Mouse (Mus musculus) MEL (cell line): ENCODE measurements around the gene Crybg3. TPM values are rescaled to one million over a fixed set of nuclear protein-coding genes. Genes with fewer than 3 reads are reported as not detected.

Experiments used
- DNase-seq: peaks from one replicate; pipeline ENCODE4 v3.0.0; 2011; ENCODE audit warnings: low read depth, low spot score
- H3K27ac ChIP-seq: 2 replicates; pipeline ENCODE4 v1.5.1; 2012; ENCODE audit warnings: low read depth, mild to moderate bottlenecking, control low read depth, low read length, moderate library complexity; ENCODE audit not compliant: control insufficient read depth
- H3K27me3 ChIP-seq, 2 experiments: fragments of 150-350 bp in 1 of 2; sonication (generic) in 1 of 2; 2 replicates each; pipeline ENCODE4 v1.6.1; 2012; ENCODE audit warnings: low read length in 2 of 2, mild to moderate bottlenecking in 2 of 2, improper control_type of control experiment in 1 of 2, moderate library complexity in 1 of 2; ENCODE audit not compliant: insufficient read depth in 2 of 2, control insufficient read depth in 1 of 2
- H3K36me3 ChIP-seq, 2 experiments: 2 replicates each; pipeline ENCODE4 v1.6.1; 2012 to 2014; ENCODE audit warnings: low read length in 2 of 2, improper control_type of control experiment in 1 of 2, inconsistent platforms in 1 of 2, mild to moderate bottlenecking in 1 of 2; ENCODE audit not compliant: insufficient read depth in 2 of 2, control insufficient read depth in 1 of 2
- H3K4me1 ChIP-seq, 2 experiments: fragments of 150-350 bp in 1 of 2; sonication (generic) in 1 of 2; 2 replicates each; pipeline ENCODE4 v1.6.1; 2012; ENCODE audit warnings: low read length in 2 of 2, improper control_type of control experiment in 1 of 2, mild to moderate bottlenecking in 1 of 2; ENCODE audit not compliant: insufficient read depth in 2 of 2, control insufficient read depth in 1 of 2
- H3K4me3 ChIP-seq, 2 experiments: fragments of 150-350 bp in 1 of 2; sonication (generic) in 1 of 2; 2 replicates each; pipeline ENCODE4 v1.5.1; 2012; ENCODE audit warnings: low read depth in 2 of 2, low read length in 2 of 2, mild to moderate bottlenecking in 2 of 2, moderate library complexity in 2 of 2, control low read depth in 1 of 2, improper control_type of control experiment in 1 of 2; ENCODE audit not compliant: control insufficient read depth in 1 of 2, insufficient read depth in 1 of 2
- H3K79me2 ChIP-seq: 2 replicates; pipeline ENCODE4 v1.6.1; 2012; ENCODE audit warnings: mild to moderate bottlenecking, low read length, moderate library complexity; ENCODE audit not compliant: control insufficient read depth, poor library complexity, insufficient read depth
- H3K9ac ChIP-seq: 2 replicates; pipeline ENCODE4 v1.6.1; 2012; ENCODE audit warnings: low read depth, mild to moderate bottlenecking, control low read depth, low read length, moderate library complexity; ENCODE audit not compliant: control insufficient read depth, poor library complexity, severe bottlenecking
- H3K9me3 ChIP-seq: fragments of 150-350 bp; sonication (generic); replicated peaks from 2 replicates; pipeline ENCODE4 v1.6.1; 2012; ENCODE audit warnings: mild to moderate bottlenecking, low read length, improper control_type of control experiment, moderate library complexity; ENCODE audit not compliant: insufficient read depth
- CHD2 ChIP-seq: IDR thresholded peaks from 2 replicates; pipeline ENCODE4 v1.6.1; 2011; ENCODE audit warnings: low read length, improper control_type of control experiment
- GATA1 ChIP-seq: IDR thresholded peaks from 2 replicates; pipeline ENCODE4 v1.6.1; 2011; ENCODE audit warnings: low read depth, low read length, improper control_type of control experiment
- JUND ChIP-seq: IDR thresholded peaks from 2 replicates; pipeline ENCODE4 v1.6.1; 2011; ENCODE audit warnings: low read depth, mild to moderate bottlenecking, improper control_type of control experiment, low read length
- MAZ ChIP-seq: IDR thresholded peaks from 2 replicates; pipeline ENCODE4 v1.6.1; 2012; ENCODE audit warnings: low read depth, mild to moderate bottlenecking, inconsistent platforms, low read length, improper control_type of control experiment
- MEF2A ChIP-seq: IDR thresholded peaks from 2 replicates; pipeline ENCODE4 v1.6.1; 2014; ENCODE audit warnings: low read depth, mild to moderate bottlenecking, inconsistent platforms, low read length, improper control_type of control experiment; ENCODE audit not compliant: poor library complexity, insufficient replicate concordance, severe bottlenecking; ENCODE audit errors: extremely low read depth
- POLR2A ChIP-seq, 2 experiments: IDR thresholded peaks; 2 replicates each; pipeline ENCODE4 v1.6.1; 2011 to 2012; ENCODE audit warnings: low read length in 2 of 2, mild to moderate bottlenecking in 2 of 2, control low read depth in 1 of 2, improper control_type of control experiment in 1 of 2, low read depth in 1 of 2, moderate library complexity in 1 of 2; ENCODE audit not compliant: control insufficient read depth in 1 of 2, insufficient read depth in 1 of 2, poor library complexity in 1 of 2
- POLR2AphosphoS5 ChIP-seq: IDR thresholded peaks from 2 replicates; pipeline ENCODE4 v1.6.1; 2012; ENCODE audit warnings: low read depth, borderline replicate concordance, mild to moderate bottlenecking, inconsistent platforms, low read length, moderate library complexity, mixed read lengths
- RAD21 ChIP-seq: IDR thresholded peaks from 2 replicates; pipeline ENCODE4 v1.6.1; 2011; ENCODE audit warnings: mild to moderate bottlenecking, low read depth, low read length, improper control_type of control experiment
- TBP ChIP-seq: IDR thresholded peaks from 2 replicates; pipeline ENCODE4 v1.8.0; 2011; ENCODE audit warnings: low read depth, low read length, improper control_type of control experiment
- USF1 ChIP-seq: IDR thresholded peaks from 2 replicates; pipeline ENCODE4 v1.6.1; 2014; ENCODE audit warnings: low read depth, mild to moderate bottlenecking, inconsistent platforms, low read length, improper control_type of control experiment, moderate library complexity
- ZC3H11A ChIP-seq: IDR thresholded peaks from 2 replicates; pipeline ENCODE4 v1.6.1; 2012; ENCODE audit warnings: low read depth, mild to moderate bottlenecking, inconsistent platforms, low read length, improper control_type of control experiment
- ZMIZ1 ChIP-seq: IDR thresholded peaks from 2 replicates; pipeline ENCODE4 v1.6.1; 2012; ENCODE audit warnings: low read depth, mild to moderate bottlenecking, inconsistent platforms, low read length, improper control_type of control experiment, moderate library complexity
- polyA plus RNA-seq, 2 experiments: library from polyadenylated mRNA; stranded (reverse) in 1 of 2; unstranded in 1 of 2; fragments of >175 nt in 1 of 2; fragments of >200 nt in 1 of 2; gene quantifications; 2 replicates each; pipeline versions ENCODE4 v1.2.1 to v1.2.4; 2012; ENCODE audit warnings: low replicate concordance in 2 of 2, low read depth in 1 of 2; ENCODE audit not compliant: insufficient read length in 2 of 2, insufficient read depth in 1 of 2, missing spikeins in 1 of 2
- total RNA-seq: library from RNA; depleted of rRNA; stranded (reverse); fragments of 300-350 nt; gene quantifications from 2 replicates; pipeline ENCODE4 v1.2.3, GENCODE M21; 2012

Gene Crybg3
- total and polyA plus RNA-seq, 3 experiments: 0.63 to 0.73 TPM; not detected in 1

DNA sequence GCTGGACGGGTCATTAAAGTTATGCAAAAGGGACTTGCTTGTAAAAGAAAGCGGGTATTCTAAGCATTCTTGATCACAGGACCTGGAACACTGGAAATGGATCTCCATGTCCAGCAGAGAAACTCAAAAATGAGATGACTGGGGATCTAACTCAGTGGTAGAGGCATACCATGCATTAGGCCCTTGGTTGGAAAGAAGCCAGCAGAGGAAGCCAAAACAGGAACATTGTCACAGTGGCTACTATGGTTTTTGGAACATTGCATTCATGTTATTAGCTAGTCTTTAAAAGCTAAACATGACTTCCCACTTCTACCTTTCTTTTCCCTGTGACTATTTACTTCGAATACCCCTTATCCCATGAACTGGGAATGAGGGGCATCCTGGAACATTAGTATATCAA lies 101.6 kb downstream of the Crybg3 start:
- peak; percentile 55 for DNase-seq
- no peaks in the 10 kb centered on the region for H3K79me2 ChIP-seq
- no peaks in the 10 kb centered on the region for H3K9me3 ChIP-seq
- H3K27ac ChIP-seq: no peak overlapping the region
- no peaks in the 10 kb centered on the region for H3K27me3 ChIP-seq
- TF ChIP-seq TBP: no peak
- no peaks in the 10 kb centered on the region for H3K4me1 ChIP-seq
- no peak overlapping the region for H3K9ac ChIP-seq
- no peaks in the 10 kb centered on the region for H3K36me3 ChIP-seq
- no peak overlapping the region for H3K4me3 ChIP-seq

DNA sequence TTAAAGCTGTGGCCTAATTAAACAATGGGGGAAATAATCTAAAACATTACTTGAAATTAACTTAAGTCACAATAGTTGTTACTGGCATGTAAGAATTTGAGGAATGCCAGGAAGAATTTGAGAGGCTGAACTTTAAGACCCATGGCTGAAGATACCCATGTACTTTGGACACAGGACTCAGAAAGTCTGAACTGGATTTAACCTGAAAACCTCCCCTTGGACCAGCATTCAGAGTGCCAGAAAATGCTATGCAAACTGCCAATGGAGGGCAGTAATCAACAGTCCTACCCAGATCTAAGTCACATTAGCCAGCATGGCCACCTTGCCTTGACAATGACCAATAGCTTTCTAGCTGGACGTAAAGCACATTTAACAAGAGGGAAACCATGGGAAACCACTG lies 102.8 kb downstream of the Crybg3 start:
- no peak for DNase-seq
- H3K36me3 ChIP-seq: no peaks in the 10 kb centered on the region
- H3K9ac ChIP-seq: no peak overlapping the region
- H3K4me3 ChIP-seq: no peak overlapping the region
- no peak for TF ChIP-seq MAZ
- TF ChIP-seq GATA1: no peak
- no peak for TF ChIP-seq RAD21
- no peak for TF ChIP-seq MEF2A
- TF ChIP-seq ZMIZ1: no peak
- TF ChIP-seq POLR2AphosphoS5: no peak
- TF ChIP-seq ZC3H11A: no peak
- TF ChIP-seq CHD2: no peak
- no peak for TF ChIP-seq JUND
- no peaks in the 10 kb centered on the region for H3K79me2 ChIP-seq
- H3K4me1 ChIP-seq: no peaks in the 10 kb centered on the region
- H3K27me3 ChIP-seq: no peaks in the 10 kb centered on the region
- no peak overlapping the region for H3K27ac ChIP-seq
- H3K9me3 ChIP-seq: no peaks in the 10 kb centered on the region

DNA sequence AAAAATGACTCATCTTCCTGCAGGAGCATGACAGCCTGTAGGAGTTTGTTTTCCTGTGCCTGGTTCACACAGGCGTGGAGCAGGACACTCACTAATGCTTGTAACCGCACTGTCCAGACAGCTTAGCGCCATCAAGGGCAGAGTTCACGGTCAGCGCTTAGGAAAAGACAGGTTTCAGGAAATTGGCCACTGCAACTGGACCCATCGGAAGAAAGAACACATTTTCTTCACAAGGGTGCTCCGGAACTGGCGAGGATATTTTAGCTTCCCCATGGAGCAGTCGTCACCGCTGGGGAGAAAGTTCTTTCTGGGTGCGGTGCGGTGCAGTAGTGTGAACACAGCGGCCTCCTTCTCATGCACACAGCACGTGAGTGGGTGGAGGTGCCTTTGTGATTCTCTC lies 107.6 kb downstream of the Crybg3 start:
- no peak for DNase-seq
- H3K9me3 ChIP-seq: no peaks in the 10 kb centered on the region
- no peak overlapping the region for H3K4me3 ChIP-seq
- TF ChIP-seq GATA1: no peak
- no peak for TF ChIP-seq POLR2A (IDR thresholded peaks at IDR 0.05; ENCODE audit: control insufficient read depth in 1 of 2, insufficient read depth in 1 of 2, low read depth in 1 of 2, low read length in 2 of 2, poor library complexity in 1 of 2)
- TF ChIP-seq USF1: no peak
- H3K4me1 ChIP-seq: no peaks in the 10 kb centered on the region
- no peak overlapping the region for H3K9ac ChIP-seq
- peaks cover 0 to 3% of the 10 kb centered on the region in 2 experiments; a peak in 2 of 4 replicates for H3K36me3 ChIP-seq
- H3K27ac ChIP-seq: no peak overlapping the region
- no peaks in the 10 kb centered on the region for H3K27me3 ChIP-seq
- H3K79me2 ChIP-seq: no peaks in the 10 kb centered on the region
